Mouse (Mus musculus) liver, adult 2 months (tissue): ENCODE data around the gene Rbms1.

ENCODE experiments used
- CTCF ChIP-seq: fragments of 200-500 bp; IDR thresholded peaks from 2 replicates; pipeline ENCODE4 v1.5.1; 2011; ENCODE audit warnings: low read depth, low read length, control low read depth
- POLR2A ChIP-seq: fragments of 200-500 bp; IDR thresholded peaks from 2 replicates; pipeline ENCODE4 v1.6.1; 2011; ENCODE audit warnings: low read length, control low read depth; ENCODE audit not compliant: insufficient read depth; ENCODE audit errors: extremely low read depth

- TF ChIP-seq POLR2A (no peak), CTCF (no peak)
Observed at GRCm38 (mm10) chr2:60755101-60755500, 207.9 kb downstream of the Rbms1 start.
